Mouse (Mus musculus) embryo, embryonic 10 days (tissue): ENCODE measurements around the gene Nae1.

Experiments
- DNase-seq: peaks from one replicate; pipeline ENCODE4 v3.0.0-alpha.2; 2015; ENCODE audit warnings: low spot score

The Nae1 gene

DNA sequence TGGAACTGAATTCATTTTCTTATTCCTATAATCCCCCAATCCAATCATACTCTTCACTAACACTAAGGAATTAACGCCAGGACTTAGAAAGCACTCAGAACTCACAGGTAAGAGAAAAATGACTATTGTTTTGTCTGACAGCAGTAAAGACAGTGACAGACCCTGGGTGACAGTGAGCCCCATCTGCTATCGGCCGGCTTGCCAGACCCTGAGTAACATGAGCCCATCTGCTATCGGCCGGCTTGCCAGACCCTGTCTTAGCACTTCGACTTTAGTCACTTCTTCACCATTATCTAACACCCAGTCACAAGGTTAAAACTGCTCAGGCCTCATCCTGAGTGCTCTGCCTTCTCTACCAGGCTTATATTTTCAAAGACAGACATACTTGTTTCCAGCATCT lies 4.8 kb downstream of the Nae1 start:
- no peak for DNase-seq

DNA sequence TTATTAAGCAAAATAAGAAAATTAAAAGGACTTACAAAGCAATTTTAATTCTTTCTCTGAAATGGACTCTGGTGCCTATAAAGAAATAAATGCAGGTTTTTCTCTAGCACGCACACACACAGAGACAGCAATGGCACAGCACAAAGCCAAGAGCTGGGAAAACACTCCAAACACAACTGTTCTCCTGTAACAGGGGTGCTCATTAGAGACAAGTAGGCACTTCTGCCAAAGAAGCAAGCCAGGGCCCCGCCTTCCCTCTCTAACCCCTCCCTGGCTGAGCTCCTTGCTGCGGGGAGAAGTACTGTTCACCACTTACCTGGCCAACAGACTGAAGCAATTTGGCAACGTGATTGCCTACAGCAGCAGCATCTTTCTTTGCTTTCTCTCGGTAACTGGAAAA lies 16.6 kb downstream of the Nae1 start:
- DNase-seq = no peak

DNA sequence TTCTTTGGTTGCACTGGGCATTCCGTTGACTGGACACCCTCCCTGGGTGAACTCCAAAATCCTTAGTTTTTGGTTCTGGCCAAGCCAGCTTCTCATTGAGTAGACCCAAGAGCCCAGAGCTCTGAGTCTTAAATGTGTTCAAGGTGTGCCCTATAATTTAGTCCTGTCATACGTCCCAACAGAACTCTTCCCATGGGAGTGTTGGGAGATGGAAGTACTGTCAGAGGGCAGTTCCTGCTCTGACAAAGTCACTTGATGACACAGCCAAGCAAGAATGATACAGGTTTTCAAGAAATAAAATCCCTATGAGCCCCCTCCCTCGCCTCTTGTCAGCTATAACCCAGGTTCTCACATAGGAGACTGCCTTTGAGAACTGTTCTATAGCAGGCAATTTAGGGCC lies 24.3 kb downstream of the Nae1 start:
- no peak for DNase-seq

DNA sequence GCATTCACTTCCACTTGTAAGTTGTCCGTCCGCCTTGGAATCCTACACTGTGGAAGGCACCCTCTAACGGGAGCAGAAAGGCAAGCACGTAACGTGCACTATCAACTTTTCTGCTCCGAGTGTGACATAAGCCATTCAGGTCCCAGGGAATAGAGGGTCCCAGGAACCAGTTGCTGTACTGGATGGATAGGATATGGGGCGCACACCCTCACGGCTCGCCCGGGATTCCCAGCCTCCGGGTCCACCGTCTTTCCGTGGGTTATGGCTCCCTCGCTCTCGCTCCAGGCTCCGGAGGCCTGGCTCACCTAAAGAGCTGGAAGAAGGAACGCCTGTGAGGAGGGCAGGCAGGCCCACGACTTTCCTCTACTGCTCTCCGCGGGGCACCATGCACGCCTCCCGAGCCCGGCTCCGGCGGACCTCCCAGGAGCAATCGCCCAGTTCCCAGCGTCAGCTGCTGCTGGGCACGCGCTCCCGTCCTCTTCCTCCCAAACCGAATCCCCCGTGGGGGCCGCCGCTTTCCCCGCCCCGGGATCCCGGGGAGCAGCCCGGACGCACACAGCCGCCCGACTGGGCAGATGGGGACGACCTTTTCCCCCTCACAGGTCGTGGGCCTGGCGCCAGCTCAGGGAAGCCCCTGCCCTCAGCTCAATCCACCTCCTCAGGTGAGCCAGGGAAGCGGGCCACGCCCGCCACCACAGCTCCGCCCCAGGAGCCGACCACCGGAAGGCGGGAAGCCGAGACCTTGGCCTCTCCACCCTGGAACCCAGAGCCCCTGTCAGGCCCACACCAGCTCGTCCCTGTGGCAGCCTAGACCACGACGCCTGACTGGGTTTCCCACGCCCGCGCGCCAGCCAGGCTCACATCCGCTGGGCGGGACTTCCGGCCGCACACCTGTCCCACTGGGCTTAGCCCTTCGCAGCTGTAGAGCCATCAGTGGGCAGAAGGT lies 25.1 kb downstream of the Nae1 start, which contains the start of gene Terb1:
Gene Terb1, minus strand, starts transcription at position 850 of the 946 bp plus-strand sequence.
- peak; percentile 41 for DNase-seq

DNA sequence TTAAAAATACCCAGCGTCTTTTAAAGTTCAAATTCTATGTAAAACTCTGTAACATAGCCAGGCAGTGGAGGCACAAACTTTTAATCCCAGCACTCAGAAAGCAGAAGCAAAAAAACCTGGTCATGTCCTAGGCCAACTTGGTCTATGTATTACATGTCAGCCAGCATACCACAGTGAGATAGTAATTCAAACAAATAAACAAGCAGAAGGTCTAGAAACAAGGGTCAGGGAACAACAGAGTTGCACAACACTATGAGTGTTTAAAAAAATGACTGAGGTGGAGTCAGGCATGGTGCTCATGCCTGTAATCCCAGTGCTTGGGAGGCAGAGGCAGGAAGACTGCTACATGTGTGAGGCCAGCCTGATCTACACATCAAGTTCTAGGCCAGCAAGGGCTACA lies 55.3 kb downstream of the Nae1 start:
- no peak for DNase-seq

DNA sequence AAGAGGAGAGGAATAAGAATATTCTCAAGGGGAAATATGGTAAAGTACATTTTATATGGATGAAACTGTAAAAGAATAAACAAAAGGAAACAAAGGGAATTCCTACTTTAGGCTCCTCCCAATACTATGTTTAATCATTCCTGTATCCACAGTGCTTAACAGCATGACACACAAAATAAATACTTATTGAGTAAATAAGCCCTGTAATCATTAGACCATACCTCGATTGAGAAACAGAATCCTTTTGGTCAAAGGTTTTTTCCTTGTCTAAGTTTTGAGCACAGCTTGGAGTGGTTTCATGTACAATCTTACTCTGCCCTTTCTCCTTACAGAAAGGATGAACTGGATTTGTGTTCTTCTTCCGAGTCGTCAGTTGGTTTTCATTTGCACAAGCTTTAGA lies 62.0 kb downstream of the Nae1 start:
- DNase-seq = no peak

DNA sequence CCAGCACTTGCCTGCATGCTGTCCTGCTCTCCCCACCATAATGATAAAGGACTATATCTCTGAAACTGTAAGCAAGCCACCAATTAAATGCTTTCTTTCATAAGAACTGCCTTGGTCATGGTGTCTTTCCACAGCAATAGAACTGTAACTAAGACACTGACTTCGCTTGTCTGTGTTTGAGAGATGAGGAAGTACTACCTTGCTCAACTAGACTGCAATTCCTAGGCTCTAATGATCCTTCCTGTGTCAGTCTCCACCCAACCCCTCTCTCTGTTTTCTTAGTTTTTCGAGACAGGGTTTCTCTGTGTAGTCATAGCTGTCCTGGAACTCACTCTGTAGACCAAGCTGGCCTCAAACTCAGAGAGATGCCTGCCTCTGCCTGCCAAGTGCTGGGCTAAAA lies 67.0 kb downstream of the Nae1 start:
- no peak for DNase-seq
